Mouse (Mus musculus): ENCODE results near the gene Sult5a1. TPM values are rescaled to one million over a fixed set of nuclear protein-coding genes. Genes with fewer than 3 reads are reported as not detected.

Gene Sult5a1
- polyA plus RNA-seq, 1 experiment from 2014 or later = 5.5 TPM

DNA sequence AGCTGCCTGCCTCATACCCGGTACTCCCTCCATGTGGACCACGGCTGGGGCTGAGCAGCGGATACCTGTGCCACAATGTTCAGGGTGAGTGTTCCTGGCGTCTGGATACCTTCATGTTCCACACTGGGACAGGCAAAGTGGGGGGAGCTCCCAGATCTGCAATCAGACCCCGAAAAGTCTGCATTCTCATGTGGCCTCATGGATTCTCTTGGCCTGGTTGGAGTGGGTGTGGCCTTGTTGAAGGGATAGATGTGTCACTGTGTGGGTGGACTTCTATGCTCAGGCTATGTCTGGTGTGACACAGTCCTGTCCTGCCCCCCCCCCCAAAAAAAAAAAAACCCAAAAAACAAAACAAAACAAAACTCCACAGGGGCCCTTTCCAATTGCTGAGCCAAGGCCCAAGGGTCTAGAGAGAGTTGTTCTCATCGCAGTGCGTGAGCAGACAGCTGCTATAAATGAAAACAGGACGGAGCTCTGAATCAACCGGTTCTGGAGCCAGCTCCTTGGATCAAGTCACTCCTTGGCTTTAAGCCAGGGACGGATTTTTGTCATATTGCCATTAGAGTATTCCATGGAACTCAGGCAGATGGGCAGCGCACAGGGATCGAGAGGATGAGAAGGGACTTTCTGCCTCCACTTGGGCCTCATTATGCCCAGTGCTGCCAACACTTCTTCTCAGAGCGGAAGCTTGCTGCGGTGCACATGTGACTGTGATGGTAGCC is 16.2 kb downstream of the Sult5a1 start:
- H3K36me3 ChIP-seq (ENCODE audit: control insufficient read depth, insufficient read depth, low read length) = no peaks in the 10 kb centered on the region
- no peaks in the 10 kb centered on the region for H3K27me3 ChIP-seq (ENCODE audit: control insufficient read depth, insufficient read depth, low read length)
- no peak overlapping the region for H3K27ac ChIP-seq (ENCODE audit: low read depth, low read length)
- 91% methylated on average over 14 of the region's 14 CpGs for WGBS
- H3K4me3 ChIP-seq (ENCODE audit: low read depth, low read length) = no peak overlapping the region
- ATAC-seq (ENCODE audit: low FRiP score) (no peak), DNase-seq (ENCODE audit: low spot score) (no peak)
- H3K4me2 ChIP-seq (replicated peaks; ENCODE audit: low read depth, low read length) = no peak overlapping the region
- no peak overlapping the region for H3K9ac ChIP-seq (ENCODE audit: low read depth, low read length)
- no peaks in the 10 kb centered on the region for H3K9me3 ChIP-seq (ENCODE audit: control insufficient read depth, low read length)
- no peaks in the 10 kb centered on the region for H3K4me1 ChIP-seq (replicated peaks; ENCODE audit: control insufficient read depth, insufficient read depth, low read length)

DNA sequence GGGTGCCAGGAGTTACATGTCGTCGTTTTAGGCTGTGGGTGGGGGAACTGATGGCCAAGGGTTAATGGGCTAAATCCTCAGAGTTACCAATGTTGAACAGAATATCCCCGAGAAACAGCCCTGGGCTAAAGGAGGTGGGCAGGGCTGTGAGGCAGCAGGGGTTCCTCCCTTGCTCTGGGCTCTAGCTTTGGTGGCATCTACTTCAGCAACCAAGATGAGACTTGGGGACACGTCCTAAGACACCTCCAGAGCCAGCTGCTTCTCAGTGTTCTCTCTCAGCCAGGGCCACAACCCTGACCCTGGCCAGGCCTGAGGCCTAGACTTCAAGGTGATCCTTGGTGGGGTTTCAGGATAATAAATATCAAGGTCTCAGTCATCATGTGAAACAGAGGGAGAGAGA is 19.4 kb downstream of the Sult5a1 start:
- H3K36me3 ChIP-seq (ENCODE audit: control insufficient read depth, insufficient read depth, low read length) = no peaks in the 10 kb centered on the region
- H3K9me3 ChIP-seq (ENCODE audit: control insufficient read depth, low read length) = no peaks in the 10 kb centered on the region
- WGBS = 68% methylated on average over 4 of the region's 4 CpGs
- H3K27ac ChIP-seq (ENCODE audit: low read depth, low read length) = no peak overlapping the region
- H3K4me2 ChIP-seq (replicated peaks; ENCODE audit: low read depth, low read length) = no peak overlapping the region
- H3K4me1 ChIP-seq (replicated peaks; ENCODE audit: control insufficient read depth, insufficient read depth, low read length) = peaks cover 3% of the 10 kb centered on the region; the same call in 1 of the 2 replicates
- H3K27me3 ChIP-seq (ENCODE audit: control insufficient read depth, insufficient read depth, low read length) = no peaks in the 10 kb centered on the region
- ATAC-seq (ENCODE audit: low FRiP score) (no peak), DNase-seq (ENCODE audit: low spot score) (no peak)
- no peak overlapping the region for H3K9ac ChIP-seq (ENCODE audit: low read depth, low read length)
- no peak overlapping the region for H3K4me3 ChIP-seq (ENCODE audit: low read depth, low read length)

DNA sequence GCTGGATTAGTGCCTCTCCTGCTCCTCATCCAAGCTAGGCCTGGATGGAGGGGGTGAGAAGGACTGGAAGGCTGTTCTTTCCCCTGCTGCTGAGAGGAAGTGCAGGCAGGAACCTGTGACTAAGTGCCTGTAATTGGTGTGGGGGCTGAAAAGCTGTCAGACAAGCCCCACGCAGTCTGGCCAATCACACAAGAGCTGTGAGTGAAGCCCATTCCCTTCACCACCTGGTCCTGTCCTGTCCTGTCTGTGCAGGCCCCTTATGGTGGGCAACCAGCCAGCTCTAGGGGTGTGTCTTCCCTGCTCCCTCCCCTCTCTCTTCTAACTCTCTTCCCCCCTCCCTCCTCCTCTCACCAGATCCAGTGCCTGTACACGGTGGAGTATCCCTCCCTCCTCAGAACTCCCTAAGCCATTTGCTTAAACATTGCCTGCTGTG is 20.5 kb downstream of the Sult5a1 start:
- Histone ChIP-seq H3K36me3 (ENCODE audit: control insufficient read depth, insufficient read depth, low read length) (no peaks in the 10 kb centered on the region), H3K9me3 (ENCODE audit: control insufficient read depth, low read length) (no peaks in the 10 kb centered on the region), H3K4me1 (replicated peaks; ENCODE audit: control insufficient read depth, insufficient read depth, low read length) (peaks cover 3% of the 10 kb centered on the region; the same call in 1 of the 2 replicates), H3K9ac (ENCODE audit: low read depth, low read length) (no peak overlapping the region), H3K27ac (ENCODE audit: low read depth, low read length) (no peak overlapping the region), H3K4me2 (replicated peaks; ENCODE audit: low read depth, low read length) (no peak overlapping the region), H3K4me3 (ENCODE audit: low read depth, low read length) (no peak overlapping the region), H3K27me3 (ENCODE audit: control insufficient read depth, insufficient read depth, low read length) (no peaks in the 10 kb centered on the region)
- DNase-seq (ENCODE audit: low spot score) = peak; percentile 40
- peak; percentile 57 for ATAC-seq (ENCODE audit: low FRiP score)
- 17% methylated on average over 2 of the region's 2 CpGs for WGBS

DNA sequence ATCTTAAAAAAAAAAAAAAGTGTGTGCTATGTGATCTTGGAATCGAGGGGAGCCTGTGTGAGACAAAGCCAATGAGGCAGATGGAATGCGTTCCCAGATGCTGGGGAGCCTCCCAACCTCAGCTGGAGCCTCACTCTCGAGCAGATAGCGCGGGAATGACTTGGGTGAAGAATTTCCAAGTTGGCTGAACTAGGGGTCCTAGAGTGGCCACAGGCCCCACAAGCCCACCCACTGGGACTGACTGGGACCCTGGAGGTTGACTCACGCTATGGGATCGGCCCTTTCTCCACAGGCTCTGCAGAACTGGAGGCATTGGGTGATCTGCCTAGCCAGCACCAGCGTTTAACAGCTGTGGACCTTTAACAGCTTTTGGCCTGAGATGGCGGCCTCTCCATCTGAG is 21.8 kb downstream of the Sult5a1 start:
- 83% methylated on average over 9 of the region's 9 CpGs for WGBS
- no peak overlapping the region for H3K4me3 ChIP-seq (ENCODE audit: low read depth, low read length)
- no peaks in the 10 kb centered on the region for H3K36me3 ChIP-seq (ENCODE audit: control insufficient read depth, insufficient read depth, low read length)
- DNase-seq (ENCODE audit: low spot score) = no peak
- no peaks in the 10 kb centered on the region for H3K9me3 ChIP-seq (ENCODE audit: control insufficient read depth, low read length)
- H3K27me3 ChIP-seq (ENCODE audit: control insufficient read depth, insufficient read depth, low read length) = no peaks in the 10 kb centered on the region
- no peak for ATAC-seq (ENCODE audit: low FRiP score)
- no peak overlapping the region for H3K9ac ChIP-seq (ENCODE audit: low read depth, low read length)
- no peak overlapping the region for H3K4me2 ChIP-seq (replicated peaks; ENCODE audit: low read depth, low read length)
- no peak overlapping the region for H3K27ac ChIP-seq (ENCODE audit: low read depth, low read length)
- peaks cover 3% of the 10 kb centered on the region; the same call in 1 of the 2 replicates for H3K4me1 ChIP-seq (replicated peaks; ENCODE audit: control insufficient read depth, insufficient read depth, low read length)

DNA sequence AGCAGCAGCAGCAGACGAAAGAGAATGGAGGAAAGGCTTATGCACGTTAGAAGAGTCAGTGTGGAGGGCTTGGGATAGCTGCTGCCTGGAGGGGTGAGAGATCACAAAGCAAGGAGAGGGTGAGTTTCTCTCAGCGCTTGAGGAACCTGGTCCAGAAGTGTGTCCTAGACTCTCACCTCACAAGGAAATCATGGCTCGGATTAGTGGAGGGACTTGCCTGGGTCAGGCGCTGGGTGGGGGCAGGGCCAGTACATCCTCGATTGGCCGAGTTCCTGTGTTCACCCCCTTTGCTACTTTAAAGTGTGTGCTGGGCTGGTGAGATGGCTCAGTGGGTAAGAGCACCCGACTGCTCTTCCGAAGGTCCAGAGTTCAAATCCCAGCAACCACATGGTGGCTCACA is 22.3 kb downstream of the Sult5a1 start:
- Histone ChIP-seq H3K4me1 (replicated peaks; ENCODE audit: control insufficient read depth, insufficient read depth, low read length) (peaks cover 3% of the 10 kb centered on the region; the same call in 1 of the 2 replicates), H3K4me3 (ENCODE audit: low read depth, low read length) (no peak overlapping the region), H3K27ac (ENCODE audit: low read depth, low read length) (peak overlapping the region; percentile 62)

DNA sequence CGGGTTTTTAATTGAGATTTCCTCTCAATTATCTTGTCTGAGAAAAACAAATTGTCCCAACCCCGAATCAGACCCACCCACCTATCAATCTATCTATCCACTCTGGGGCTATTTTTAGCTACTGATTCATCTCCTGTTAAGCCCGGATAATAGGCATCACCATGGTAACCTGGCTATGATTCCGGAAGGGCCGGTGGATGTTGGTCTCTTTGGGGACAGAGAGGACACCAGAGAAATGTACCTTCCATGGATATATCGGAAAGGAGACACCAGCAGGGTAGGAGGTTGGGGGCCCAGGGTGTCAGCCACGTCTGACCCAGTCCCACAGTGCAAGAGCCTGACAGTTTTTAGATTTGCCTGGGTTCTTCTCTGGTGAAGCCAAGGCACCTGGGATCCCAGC is 22.7 kb downstream of the Sult5a1 start:
- ATAC-seq (ENCODE audit: low FRiP score) (no peak), DNase-seq (ENCODE audit: low spot score) (peak; percentile 58)
- H3K9ac ChIP-seq (ENCODE audit: low read depth, low read length) = no peak overlapping the region
- H3K4me2 ChIP-seq (replicated peaks; ENCODE audit: low read depth, low read length) = no peak overlapping the region
- H3K9me3 ChIP-seq (ENCODE audit: control insufficient read depth, low read length) = no peaks in the 10 kb centered on the region
- H3K4me3 ChIP-seq (ENCODE audit: low read depth, low read length) = no peak overlapping the region
- H3K4me1 ChIP-seq (replicated peaks; ENCODE audit: control insufficient read depth, insufficient read depth, low read length) = peaks cover 3% of the 10 kb centered on the region; the same call in 1 of the 2 replicates
- H3K36me3 ChIP-seq (ENCODE audit: control insufficient read depth, insufficient read depth, low read length) = no peaks in the 10 kb centered on the region
- 17% methylated on average over 7 of the region's 7 CpGs for WGBS
- H3K27ac ChIP-seq (ENCODE audit: low read depth, low read length) = peak overlapping the region; percentile 62
- no peaks in the 10 kb centered on the region for H3K27me3 ChIP-seq (ENCODE audit: control insufficient read depth, insufficient read depth, low read length)

More for the DNA sequence above, 22.3 kb downstream of the Sult5a1 start:
- Histone ChIP-seq H3K4me2 (replicated peaks; ENCODE audit: low read depth, low read length) (no peak overlapping the region), H3K27me3 (ENCODE audit: control insufficient read depth, insufficient read depth, low read length) (no peaks in the 10 kb centered on the region), H3K9ac (ENCODE audit: low read depth, low read length) (no peak overlapping the region), H3K9me3 (ENCODE audit: control insufficient read depth, low read length) (no peaks in the 10 kb centered on the region), H3K36me3 (ENCODE audit: control insufficient read depth, insufficient read depth, low read length) (no peaks in the 10 kb centered on the region)
- WGBS = 45% methylated on average over 9 of the region's 9 CpGs
- ATAC-seq (ENCODE audit: low FRiP score) (no peak), DNase-seq (ENCODE audit: low spot score) (no peak)

DNA sequence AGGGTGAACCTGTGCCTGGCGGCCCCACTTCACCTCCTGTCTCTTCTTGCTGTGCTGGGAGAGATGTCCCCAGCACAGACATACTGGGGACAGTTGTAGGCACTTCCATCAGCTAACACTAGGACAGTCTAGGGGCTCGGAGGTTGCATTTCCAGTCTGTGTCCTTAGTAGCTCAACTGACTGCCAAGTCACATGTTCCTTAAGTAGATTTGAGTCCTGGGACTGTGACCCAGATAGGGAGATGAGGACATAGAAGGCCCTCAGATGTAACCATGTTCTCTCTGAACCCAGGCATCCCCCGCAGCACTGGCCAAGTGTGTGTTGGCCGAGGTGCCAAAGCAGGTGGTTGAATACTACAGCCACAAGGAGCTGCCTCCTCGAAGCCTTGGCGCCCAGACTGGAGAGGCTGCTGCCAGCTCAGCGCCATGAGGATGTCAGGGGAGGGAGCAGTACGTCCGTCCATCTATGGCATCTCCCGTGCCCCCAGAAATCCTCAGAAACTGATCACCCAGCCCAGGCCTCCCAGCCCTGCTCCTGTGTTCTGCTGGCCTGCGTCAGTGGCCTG is 23.9 kb downstream of the Sult5a1 start:
- Histone ChIP-seq H3K9ac (ENCODE audit: low read depth, low read length) (no peak overlapping the region), H3K9me3 (ENCODE audit: control insufficient read depth, low read length) (no peaks in the 10 kb centered on the region), H3K4me2 (replicated peaks; ENCODE audit: low read depth, low read length) (no peak overlapping the region), H3K4me1 (replicated peaks; ENCODE audit: control insufficient read depth, insufficient read depth, low read length) (peaks cover 3% of the 10 kb centered on the region; the same call in 1 of the 2 replicates), H3K27ac (ENCODE audit: low read depth, low read length) (no peak overlapping the region), H3K4me3 (ENCODE audit: low read depth, low read length) (no peak overlapping the region), H3K36me3 (ENCODE audit: control insufficient read depth, insufficient read depth, low read length) (no peaks in the 10 kb centered on the region), H3K27me3 (ENCODE audit: control insufficient read depth, insufficient read depth, low read length) (no peaks in the 10 kb centered on the region)
- DNase-seq (ENCODE audit: low spot score) = no peak
- ATAC-seq (ENCODE audit: low FRiP score) = no peak
- 83% methylated on average over 11 of the region's 11 CpGs for WGBS

DNA sequence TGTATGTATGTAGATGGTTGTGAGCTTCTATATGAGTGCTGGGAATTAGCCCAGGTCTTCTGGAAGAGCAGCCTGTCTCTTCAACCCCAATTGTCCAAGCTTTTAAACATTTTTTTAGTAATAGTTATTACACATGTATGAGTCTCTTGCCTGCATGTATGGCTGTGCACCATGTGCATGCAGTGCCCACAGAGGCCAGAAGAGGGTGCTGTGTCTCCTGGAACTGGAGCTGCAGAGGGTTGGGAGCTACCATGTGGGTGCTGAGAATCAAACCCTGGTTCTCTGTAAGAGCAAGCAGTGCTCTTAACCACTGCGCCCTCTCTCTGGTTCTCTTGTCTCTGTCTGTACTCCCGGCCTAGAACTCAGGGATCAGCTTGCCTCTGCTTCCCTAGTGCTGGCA is 25.2 kb downstream of the Sult5a1 start:
- no peak for DNase-seq (ENCODE audit: low spot score)
- Histone ChIP-seq H3K9ac (ENCODE audit: low read depth, low read length) (no peak overlapping the region), H3K4me2 (replicated peaks; ENCODE audit: low read depth, low read length) (no peak overlapping the region), H3K36me3 (ENCODE audit: control insufficient read depth, insufficient read depth, low read length) (no peaks in the 10 kb centered on the region), H3K4me1 (replicated peaks; ENCODE audit: control insufficient read depth, insufficient read depth, low read length) (peaks cover 3% of the 10 kb centered on the region; the same call in 1 of the 2 replicates), H3K9me3 (ENCODE audit: control insufficient read depth, low read length) (no peaks in the 10 kb centered on the region), H3K27ac (ENCODE audit: low read depth, low read length) (no peak overlapping the region), H3K27me3 (ENCODE audit: control insufficient read depth, insufficient read depth, low read length) (no peaks in the 10 kb centered on the region), H3K4me3 (ENCODE audit: low read depth, low read length) (no peak overlapping the region)
- no peak for ATAC-seq (ENCODE audit: low FRiP score)
- WGBS = 95% methylated on average over 2 of the region's 2 CpGs

DNA sequence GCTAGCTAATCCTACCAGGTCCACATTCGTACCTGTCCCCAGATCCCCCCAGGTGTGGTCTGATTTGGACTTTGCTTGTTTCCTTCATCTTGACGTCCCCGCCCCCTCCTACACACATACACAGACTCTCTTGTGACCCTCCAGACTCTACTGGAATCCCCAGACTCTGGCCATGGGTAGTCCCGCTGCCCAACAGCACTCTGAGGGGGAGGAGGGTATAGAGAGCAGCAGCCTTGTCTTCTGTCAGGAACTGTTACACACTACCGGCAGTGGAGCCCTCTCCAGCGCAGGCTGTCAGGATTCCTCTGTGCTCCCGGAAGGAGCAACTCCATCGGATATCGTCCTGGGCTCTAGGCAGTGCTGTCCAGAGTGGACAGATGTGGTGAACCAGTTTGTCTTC is 27.1 kb downstream of the Sult5a1 start:
- no peak for ATAC-seq (ENCODE audit: low FRiP score)

More for the DNA sequence above, 27.1 kb downstream of the Sult5a1 start:
- Histone ChIP-seq H3K27ac (ENCODE audit: low read depth, low read length) (no peak overlapping the region), H3K4me1 (replicated peaks; ENCODE audit: control insufficient read depth, insufficient read depth, low read length) (peaks cover 5% of the 10 kb centered on the region), H3K4me3 (ENCODE audit: low read depth, low read length) (no peak overlapping the region), H3K27me3 (ENCODE audit: control insufficient read depth, insufficient read depth, low read length) (peaks cover 2% of the 10 kb centered on the region; the same call in 1 of the 2 replicates), H3K36me3 (ENCODE audit: control insufficient read depth, insufficient read depth, low read length) (no peaks in the 10 kb centered on the region), H3K9ac (ENCODE audit: low read depth, low read length) (no peak overlapping the region), H3K4me2 (replicated peaks; ENCODE audit: low read depth, low read length) (no peak overlapping the region), H3K9me3 (ENCODE audit: control insufficient read depth, low read length) (no peaks in the 10 kb centered on the region)
- WGBS = 70% methylated on average over 9 of the region's 9 CpGs
- no peak for DNase-seq (ENCODE audit: low spot score)
